Mouse (Mus musculus) lung, embryonic 14.5 days (tissue): ENCODE results near the gene Cdh6. TPM values are rescaled to one million over a fixed set of nuclear protein-coding genes. Genes with fewer than 3 reads are reported as not detected.

Experiments used
- ATAC-seq: fragments of 200-750 bp; cut with Nextera tagmentation; 2 replicates; pipeline ENCODE4 v1.8.0; 2017; ENCODE audit warnings: mild to moderate bottlenecking, moderate TSS enrichment, moderate library complexity; ENCODE audit not compliant: insufficient read depth
- DNase-seq: peaks from one replicate; pipeline ENCODE4 v3.0.0-alpha.2; 2015
- H3K27ac ChIP-seq: fragments of 300-500 bp; sonication (generic); 2 replicates; pipeline ENCODE4 v1.5.1; 2014; ENCODE audit warnings: low read depth, mild to moderate bottlenecking, moderate library complexity
- H3K27me3 ChIP-seq: fragments of 300-500 bp; sonication (generic); 2 replicates; pipeline ENCODE4 v1.6.1; 2014; ENCODE audit warnings: low read length, control low read depth; ENCODE audit not compliant: insufficient read depth
- H3K36me3 ChIP-seq: fragments of 300-500 bp; sonication (generic); 2 replicates; pipeline ENCODE4 v1.6.1; 2014; ENCODE audit warnings: control low read depth; ENCODE audit not compliant: insufficient read depth
- H3K4me1 ChIP-seq: fragments of 300-500 bp; sonication (generic); 2 replicates; pipeline ENCODE4 v1.6.1; 2014; ENCODE audit warnings: antibody characterized with exemption, control low read depth; ENCODE audit not compliant: insufficient read depth
- H3K4me2 ChIP-seq: fragments of 300-500 bp; sonication (generic); 2 replicates; pipeline ENCODE4 v1.6.1; 2014; ENCODE audit warnings: mild to moderate bottlenecking
- H3K4me3 ChIP-seq: fragments of 300-500 bp; sonication (generic); 2 replicates; pipeline ENCODE4 v1.5.1; 2014; ENCODE audit warnings: low read depth, low read length
- H3K9ac ChIP-seq: fragments of 300-500 bp; sonication (generic); 2 replicates; pipeline ENCODE4 v1.6.1; 2014
- H3K9me3 ChIP-seq: fragments of 300-500 bp; sonication (generic); 2 replicates; pipeline ENCODE4 v1.6.1; 2016; ENCODE audit warnings: low read depth, low read length, control low read depth
- CTCF ChIP-seq: IDR thresholded peaks from 2 replicates; pipeline ENCODE4 v1.5.1; 2016; ENCODE audit warnings: antibody characterized with exemption, low read depth
- WGBS: fragments of 180-500 bp; shearing (Covaris S2); extraction: QIAGEN DNeasy Blood & Tissue Kit; methylation state at CpG from one replicate; pipeline ENCODE4 v1.1.7; 2014; 5-methylcytosine and 5-hydroxymethylcytosine counted together
- polyA plus RNA-seq: library from polyadenylated mRNA; unstranded; fragments of >200 nt; fragmentation: Nextera tagmentation; extraction: Ambion mirVana; gene quantifications from 2 replicates; pipeline ENCODE4 v1.2.1, GENCODE M21; 2014

The Cdh6 gene
- polyA plus RNA-seq, 1 experiment from 2014 or later = 2.4 TPM

- WGBS = 66% methylated on average over 5 of the region's 5 CpGs
- Histone ChIP-seq H3K4me1 (no peaks in the 10 kb centered on the region), H3K4me2 (no peak overlapping the region), H3K4me3 (no peak overlapping the region), H3K9me3 (no peaks in the 10 kb centered on the region), H3K36me3 (no peaks in the 10 kb centered on the region), H3K27me3 (no peaks in the 10 kb centered on the region), H3K27ac (no peak overlapping the region), H3K9ac (no peak overlapping the region)
- no peak for TF ChIP-seq CTCF
- DNase-seq (no peak), ATAC-seq (no peak)
Observed at GRCm38 (mm10) chr15:13057728-13058127, 115.7 kb downstream of the Cdh6 start.

DNA sequence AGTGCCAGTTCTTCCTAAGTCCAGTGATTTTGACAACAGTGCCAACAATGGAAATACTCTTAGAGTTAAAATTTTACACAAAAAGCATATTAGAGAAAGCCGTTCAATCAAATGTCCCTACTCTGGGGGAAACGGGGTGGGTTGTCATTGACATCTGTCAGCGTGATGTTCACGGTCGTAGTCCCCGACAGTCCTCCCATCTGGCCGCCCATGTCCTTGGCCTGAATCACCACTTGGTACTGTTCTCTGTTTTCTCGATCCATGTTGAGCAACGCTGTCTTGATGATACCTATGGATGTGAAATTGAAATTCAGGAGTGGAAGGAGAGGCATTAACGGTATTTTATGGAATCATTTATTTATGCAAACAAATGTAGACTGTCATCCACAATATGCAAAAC, 116.2 kb downstream of the Cdh6 start:
- ATAC-seq (no peak), DNase-seq (no peak)
- no peak overlapping the region for H3K4me2 ChIP-seq
- H3K4me1 ChIP-seq = no peaks in the 10 kb centered on the region
- no peak for TF ChIP-seq CTCF
- no peak overlapping the region for H3K4me3 ChIP-seq
- H3K27ac ChIP-seq = no peak overlapping the region
- H3K9ac ChIP-seq = no peak overlapping the region
- no peaks in the 10 kb centered on the region for H3K27me3 ChIP-seq
- 90% methylated on average over 10 of the region's 10 CpGs for WGBS
- H3K36me3 ChIP-seq = no peaks in the 10 kb centered on the region
- H3K9me3 ChIP-seq = no peaks in the 10 kb centered on the region

- Histone ChIP-seq H3K27me3 (no peaks in the 10 kb centered on the region), H3K4me2 (no peak overlapping the region), H3K9ac (no peak overlapping the region), H3K4me3 (no peak overlapping the region), H3K9me3 (no peaks in the 10 kb centered on the region), H3K36me3 (no peaks in the 10 kb centered on the region), H3K4me1 (no peaks in the 10 kb centered on the region), H3K27ac (no peak overlapping the region)
- ATAC-seq (no peak), DNase-seq (no peak)
- WGBS = 56% methylated on average over 7 of the region's 7 CpGs
- TF ChIP-seq CTCF = no peak
Observed at GRCm38 (mm10) chr15:13047910-13048309, 125.6 kb downstream of the Cdh6 start.

- no peak overlapping the region for H3K27ac ChIP-seq
- H3K4me3 ChIP-seq = no peak overlapping the region
- H3K4me1 ChIP-seq = no peaks in the 10 kb centered on the region
- no peak for TF ChIP-seq CTCF
- H3K9me3 ChIP-seq = no peaks in the 10 kb centered on the region
- WGBS = 27% methylated on average over 16 of the region's 16 CpGs
- H3K27me3 ChIP-seq = no peaks in the 10 kb centered on the region
- H3K36me3 ChIP-seq = no peaks in the 10 kb centered on the region
- DNase-seq = no peak
- no peak overlapping the region for H3K9ac ChIP-seq
- ATAC-seq = no peak
- peak overlapping the region; percentile 29; the same call in 1 of the 2 replicates for H3K4me2 ChIP-seq
Observed at GRCm38 (mm10) chr15:13034436-13034835, 139.0 kb downstream of the Cdh6 start.

DNA sequence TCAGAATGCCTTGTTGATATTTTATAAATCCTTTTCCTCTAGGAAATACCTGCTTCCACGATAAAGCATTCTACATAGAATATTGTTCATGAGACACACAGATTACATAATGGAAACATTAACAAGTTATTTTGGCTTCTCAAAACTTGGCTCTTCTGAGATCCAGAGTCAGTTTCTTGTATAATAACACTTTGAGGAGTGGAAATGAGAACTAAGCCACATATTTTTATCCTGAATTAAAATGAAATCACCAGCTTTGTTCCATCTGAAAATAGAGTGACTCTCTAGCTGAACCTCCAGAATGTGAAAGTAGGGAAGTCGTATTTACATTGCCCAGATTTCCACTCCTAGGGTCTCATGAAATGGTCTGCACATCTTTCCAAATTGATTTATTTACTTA, 142.8 kb downstream of the Cdh6 start:
- Histone ChIP-seq H3K4me2 (no peak overlapping the region), H3K4me3 (no peak overlapping the region), H3K27ac (no peak overlapping the region), H3K9me3 (no peaks in the 10 kb centered on the region), H3K36me3 (no peaks in the 10 kb centered on the region), H3K27me3 (no peaks in the 10 kb centered on the region), H3K4me1 (no peaks in the 10 kb centered on the region), H3K9ac (no peak overlapping the region)
- ATAC-seq = no peak
- TF ChIP-seq CTCF = no peak
- DNase-seq = no peak
- WGBS = 68% methylated on average over 2 of the region's 2 CpGs

DNA sequence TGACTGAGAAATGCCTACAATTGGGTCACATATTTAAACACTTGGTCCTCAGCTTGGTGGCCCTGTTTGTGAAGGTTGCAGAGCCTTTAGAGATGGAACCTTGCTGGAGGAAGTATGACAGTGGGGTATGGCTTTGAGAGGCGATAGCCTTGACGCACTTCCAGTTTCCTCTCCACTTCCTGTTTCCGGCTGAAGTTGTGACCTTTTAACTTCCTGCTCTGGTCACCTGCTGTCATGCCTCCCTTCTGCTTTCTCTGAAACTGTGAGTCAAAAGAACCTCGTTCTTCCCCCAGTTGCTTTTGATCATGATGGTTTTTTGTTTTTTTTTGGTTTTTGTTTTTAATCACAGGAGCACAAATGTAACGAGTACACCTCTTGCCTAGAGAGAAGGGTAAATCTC, 146.0 kb downstream of the Cdh6 start:
- ATAC-seq = no peak
- no peak overlapping the region for H3K4me2 ChIP-seq
- TF ChIP-seq CTCF = no peak

DNA sequence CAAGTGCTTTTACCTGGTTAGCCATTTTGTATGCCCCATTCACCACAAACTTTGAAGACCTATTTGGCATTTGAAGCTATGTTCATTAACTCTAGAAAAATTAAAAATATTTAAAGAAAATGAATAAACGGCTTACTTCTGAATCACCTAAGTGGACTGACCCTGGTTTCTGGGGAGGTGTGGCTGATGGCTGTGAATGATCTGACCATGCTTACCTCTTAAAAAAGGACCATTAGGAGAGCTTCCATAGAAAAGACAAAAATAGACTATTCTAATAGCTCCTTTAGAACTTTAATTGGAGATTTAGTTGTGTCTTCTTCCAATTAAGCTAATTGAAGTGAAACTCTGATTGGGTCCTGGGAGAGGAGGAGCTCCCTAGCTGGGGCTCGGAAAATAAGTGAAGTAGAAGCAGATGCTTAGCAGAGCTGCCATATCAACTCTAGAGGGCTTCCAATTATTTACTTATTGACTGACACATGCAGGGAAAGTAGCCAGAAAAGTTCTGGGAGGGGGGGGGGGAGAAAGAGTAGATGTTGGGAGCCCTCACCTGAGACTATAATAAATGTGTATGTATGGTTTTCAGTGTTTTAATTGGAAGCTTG, 156.6 kb downstream of the Cdh6 start:
- no peak overlapping the region for H3K4me2 ChIP-seq
- no peak overlapping the region for H3K9ac ChIP-seq
- no peaks in the 10 kb centered on the region for H3K9me3 ChIP-seq
- H3K27me3 ChIP-seq = no peaks in the 10 kb centered on the region
- H3K4me3 ChIP-seq = no peak overlapping the region
- H3K36me3 ChIP-seq = no peaks in the 10 kb centered on the region
- TF ChIP-seq CTCF = no peak
- no peaks in the 10 kb centered on the region for H3K4me1 ChIP-seq
- ATAC-seq = no peak
- 69% methylated on average over 2 of the region's 2 CpGs for WGBS
- no peak for DNase-seq
- H3K27ac ChIP-seq = no peak overlapping the region

More for the DNA sequence above, 146.0 kb downstream of the Cdh6 start:
- H3K4me3 ChIP-seq = no peak overlapping the region
- WGBS = 69% methylated on average over 5 of the region's 5 CpGs
- H3K9me3 ChIP-seq = no peaks in the 10 kb centered on the region
- H3K9ac ChIP-seq = no peak overlapping the region
- H3K36me3 ChIP-seq = no peaks in the 10 kb centered on the region
- no peaks in the 10 kb centered on the region for H3K4me1 ChIP-seq
- no peak overlapping the region for H3K27ac ChIP-seq
- H3K27me3 ChIP-seq = no peaks in the 10 kb centered on the region
- DNase-seq = no peak

DNA sequence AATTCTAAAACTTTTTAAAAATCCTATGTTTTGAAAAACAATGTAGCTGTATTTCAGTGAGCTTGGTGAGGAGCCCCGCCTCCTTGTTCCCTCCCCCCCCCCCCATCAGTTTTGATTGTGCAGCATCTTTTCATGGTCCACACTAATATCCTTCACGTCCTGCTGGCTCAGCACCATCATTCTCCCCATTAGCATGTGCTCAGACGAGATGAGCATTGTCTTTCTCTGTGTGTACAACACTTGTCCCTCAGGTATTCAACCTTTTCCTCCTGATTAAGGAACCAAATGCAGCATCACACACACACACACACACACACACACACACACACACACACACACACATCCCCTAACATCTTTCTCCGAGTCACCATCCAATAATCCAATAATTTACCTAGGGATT, 164.7 kb downstream of the Cdh6 start:
- Histone ChIP-seq H3K4me1 (no peaks in the 10 kb centered on the region), H3K9ac (no peak overlapping the region), H3K4me3 (no peak overlapping the region), H3K36me3 (no peaks in the 10 kb centered on the region), H3K9me3 (no peaks in the 10 kb centered on the region), H3K27me3 (no peaks in the 10 kb centered on the region), H3K27ac (no peak overlapping the region), H3K4me2 (no peak overlapping the region)
- 62% methylated on average over 4 of the region's 4 CpGs for WGBS
- TF ChIP-seq CTCF = no peak
- ATAC-seq (no peak), DNase-seq (no peak)
